Mouse (Mus musculus) monocyte, adult 2 months (primary cell): Measurements from ENCODE around the gene H1foo.

Experiments
- DNase-seq, 2 experiments: peaks; one replicate each; pipeline ENCODE4 v3.0.0; 2022; ENCODE audit warnings: low spot score in 2 of 2, low read depth in 1 of 2

The H1foo gene

GRCm38 (mm10) chr6:115927292-115928242, 17.2 kb upstream of the H1foo start:
- DNase-seq: no peak

GRCm38 (mm10) chr6:115930018-115930417, 14.7 kb upstream of the H1foo start:
- DNase-seq: no peak

GRCm38 (mm10) chr6:115931639-115932038, 13.1 kb upstream of the H1foo start, which contains the start of gene Rho:
Rho (plus strand) TSS chr6:115931748.
- no peak for DNase-seq

- no peak for DNase-seq
Measured at GRCm38 (mm10) chr6:115932391-115932790, 12.3 kb upstream of the H1foo start.

GRCm38 (mm10) chr6:115935544-115935943, 9.2 kb upstream of the H1foo start:
- no peak for DNase-seq

- DNase-seq: no peak
Measured at GRCm38 (mm10) chr6:115938011-115938410, 6.7 kb upstream of the H1foo start.

- DNase-seq: no peak
Measured at GRCm38 (mm10) chr6:115938798-115939197, 5.9 kb upstream of the H1foo start.

GRCm38 (mm10) chr6:115940603-115941002, 4.1 kb upstream of the H1foo start:
- DNase-seq: no peak

- DNase-seq: no peak
Measured at GRCm38 (mm10) chr6:115941128-115941527, 3.6 kb upstream of the H1foo start.

- DNase-seq: no peak
Measured at GRCm38 (mm10) chr6:115943498-115944427, 975 bp upstream of the H1foo start.

- DNase-seq: no peak
Measured at GRCm38 (mm10) chr6:115945633-115946032, 895 bp downstream of the H1foo start.

- DNase-seq: no peak
Measured at GRCm38 (mm10) chr6:115946389-115946788, 1.7 kb downstream of the H1foo start.

- DNase-seq: no peak
Measured at GRCm38 (mm10) chr6:115954506-115955074, 9.9 kb downstream of the H1foo start.

- DNase-seq: no peak
Measured at GRCm38 (mm10) chr6:115955169-115955568, 10.4 kb downstream of the H1foo start.

GRCm38 (mm10) chr6:115955664-115956063, 10.9 kb downstream of the H1foo start:
- DNase-seq: no peak

- DNase-seq: no peak
Measured at GRCm38 (mm10) chr6:115956418-115956921, 11.7 kb downstream of the H1foo start.

GRCm38 (mm10) chr6:115956922-115957601, 12.3 kb downstream of the H1foo start:
- DNase-seq: no peak

- DNase-seq: no peak
Measured at GRCm38 (mm10) chr6:115957681-115958080, 12.9 kb downstream of the H1foo start.

- no peak for DNase-seq
Measured at GRCm38 (mm10) chr6:115958445-115958844, 13.7 kb downstream of the H1foo start.

- DNase-seq: no peak
Measured at GRCm38 (mm10) chr6:115959151-115959691, 14.5 kb downstream of the H1foo start.
